Mouse (Mus musculus): ENCODE results near the gene Rap2c. TPM values are rescaled to one million over a fixed set of nuclear protein-coding genes. Genes with fewer than 3 reads are reported as not detected.

Rap2c gene
- 20.5 and 21.8 TPM in 2 replicates for polyA plus RNA-seq (2012; ENCODE audit: insufficient read depth, insufficient read length, missing spikeins)

DNA sequence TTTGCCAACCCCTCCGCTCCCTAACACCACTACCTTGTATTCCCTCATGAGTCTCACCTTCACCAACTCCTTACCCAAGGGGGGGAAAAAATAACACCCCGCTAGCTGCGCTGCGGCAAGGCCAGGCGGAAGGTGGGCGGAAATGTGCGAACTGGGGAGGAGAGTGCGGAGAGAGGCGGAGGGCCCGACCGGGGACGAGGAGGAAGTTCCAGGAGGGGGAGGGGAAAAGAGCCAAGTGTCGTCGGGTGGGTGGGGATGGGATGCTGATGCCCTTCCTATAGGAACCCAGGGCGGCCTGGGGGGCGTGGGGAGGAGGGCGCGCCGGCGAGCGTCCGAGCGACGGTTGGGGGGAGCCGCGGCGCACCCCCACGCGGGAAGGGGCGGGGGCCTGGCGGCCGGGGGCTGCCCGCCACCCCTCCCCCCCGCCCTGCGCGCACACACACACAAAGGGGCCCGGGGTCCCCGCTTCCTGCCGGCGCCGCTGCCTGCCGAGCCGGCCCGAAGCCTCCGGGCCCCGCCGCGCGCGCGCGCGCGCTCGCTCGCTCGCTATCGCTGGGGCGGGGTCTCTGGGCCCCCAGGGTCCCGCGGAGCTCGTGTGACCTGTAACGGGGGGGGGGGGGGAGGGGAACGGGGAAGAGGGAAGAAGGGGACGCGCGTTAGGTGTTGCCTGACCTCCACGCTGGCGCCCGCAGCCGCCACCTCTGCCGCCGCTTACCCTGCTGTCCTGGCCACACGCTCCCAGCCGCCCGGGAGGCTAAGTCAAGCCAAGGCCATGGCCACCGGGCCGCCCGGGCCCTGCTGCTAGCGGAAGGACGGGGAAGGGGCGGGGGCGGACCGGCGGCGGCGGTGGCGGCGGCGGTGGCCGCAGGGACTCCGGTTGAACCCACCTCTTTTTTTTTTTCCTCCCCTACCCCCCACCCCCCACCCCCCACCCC is at the start of gene Rap2c:
Gene Rap2c (minus strand): TSS at position 168 of the 935 bp plus-strand sequence.
- peak within 1 kb of the TSS; percentile 99 for H3K27ac ChIP-seq (replicated peaks; ENCODE audit: low read depth, low read length)

DNA sequence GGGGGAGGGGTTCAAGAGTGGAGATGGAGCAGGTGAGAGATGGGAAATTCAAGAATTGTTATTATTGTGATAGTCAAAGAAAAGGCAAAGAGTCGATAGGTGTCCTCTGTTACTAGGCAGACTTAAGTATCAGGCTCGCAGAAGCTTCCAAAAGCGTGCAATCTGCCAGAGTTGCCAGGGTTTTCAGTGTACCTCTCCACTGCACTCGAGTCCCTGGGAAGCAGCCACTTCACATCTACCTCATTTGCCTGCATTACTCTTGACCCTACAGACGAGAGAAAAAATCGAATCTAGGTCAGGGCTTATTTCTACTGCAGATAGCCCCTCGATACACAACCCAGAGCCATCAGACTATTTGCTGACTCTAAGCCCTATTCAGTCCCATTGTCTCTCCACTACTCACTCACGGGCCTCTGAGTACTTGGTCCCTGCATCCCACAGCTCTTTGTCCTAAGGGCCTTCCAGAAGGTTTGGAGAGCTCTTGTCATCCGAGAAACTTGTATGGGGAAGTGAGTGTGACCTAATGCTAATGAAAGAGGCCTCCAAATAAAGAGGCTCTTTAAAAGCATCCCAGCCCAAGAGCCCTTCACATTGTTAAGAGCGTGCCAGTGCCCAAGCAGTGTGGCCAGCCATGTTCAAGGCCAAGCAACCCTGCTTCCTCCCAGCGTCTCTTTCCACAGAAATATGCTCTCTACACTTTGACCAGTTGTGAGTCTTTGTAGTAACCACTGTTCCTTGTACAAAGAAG is 48.9 kb upstream of the Rap2c start:
- H3K4me3 ChIP-seq (ENCODE audit: insufficient read depth, low read depth, low read length): no peak overlapping the region

More for the DNA sequence above, at the start of gene Rap2c:
- peak within 1 kb of the TSS; percentile 90 for H3K4me3 ChIP-seq (ENCODE audit: insufficient read depth, low read depth, low read length)
- no peaks in the 10 kb centered on the region for H3K4me1 ChIP-seq (ENCODE audit: control insufficient read depth, insufficient read depth, insufficient read length, low read length)

DNA sequence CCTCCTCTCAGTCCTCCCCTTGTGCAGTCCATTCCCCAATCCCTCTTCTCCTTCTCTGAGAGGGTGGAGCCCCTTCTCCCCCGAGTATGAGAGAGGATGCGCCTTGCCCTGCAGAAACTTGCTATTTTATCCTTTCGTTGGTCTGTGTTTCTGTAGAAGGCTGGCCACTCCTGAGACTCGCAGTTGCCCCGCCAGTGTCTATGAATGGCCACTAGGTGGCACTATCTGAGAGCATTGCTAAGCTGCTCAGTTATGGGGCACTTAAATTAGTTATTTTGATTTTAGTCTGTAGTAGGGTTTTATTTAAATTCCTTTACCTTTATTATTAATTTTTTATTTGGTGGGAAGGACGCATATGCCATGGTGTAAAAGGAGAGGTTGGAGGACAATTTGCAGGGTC is 48.0 kb upstream of the Rap2c start:
- Histone ChIP-seq H3K4me1 (ENCODE audit: control insufficient read depth, insufficient read depth, insufficient read length, low read length) (no peaks in the 10 kb centered on the region), H3K4me3 (ENCODE audit: insufficient read depth, low read depth, low read length) (no peak overlapping the region), H3K27ac (replicated peaks; ENCODE audit: low read depth, low read length) (no peak overlapping the region)

More for the DNA sequence above, 48.9 kb upstream of the Rap2c start:
- H3K4me1 ChIP-seq (ENCODE audit: control insufficient read depth, insufficient read depth, insufficient read length, low read length): no peaks in the 10 kb centered on the region
- no peak overlapping the region for H3K27ac ChIP-seq (replicated peaks; ENCODE audit: low read depth, low read length)

DNA sequence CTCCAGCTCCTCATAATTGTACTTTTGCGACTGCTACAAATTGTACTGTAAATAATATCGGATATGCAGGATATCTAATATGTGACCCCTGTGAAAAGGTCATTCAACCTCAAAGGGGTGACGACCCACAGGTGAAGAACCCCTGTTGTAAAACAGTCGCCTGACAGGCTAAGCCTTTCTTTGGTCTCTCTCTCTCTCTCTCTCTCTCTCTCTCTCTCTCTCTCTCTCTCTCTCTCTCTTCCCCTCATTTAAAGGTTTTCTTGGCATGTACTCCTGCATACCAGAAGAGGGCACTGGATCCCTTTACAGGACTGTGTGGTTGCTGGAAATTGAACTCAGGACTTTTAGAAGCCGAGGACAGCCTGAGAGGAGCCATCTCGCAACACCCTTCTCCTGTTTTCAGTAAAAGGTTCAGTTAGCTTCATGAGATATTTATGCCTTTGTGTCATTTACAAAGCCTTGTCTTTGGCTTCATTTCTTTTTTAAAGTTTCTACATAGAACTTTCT is 47.4 kb upstream of the Rap2c start:
- no peaks in the 10 kb centered on the region for H3K4me1 ChIP-seq (ENCODE audit: control insufficient read depth, insufficient read depth, insufficient read length, low read length)
- H3K4me3 ChIP-seq (ENCODE audit: insufficient read depth, low read depth, low read length): no peak overlapping the region
- H3K27ac ChIP-seq (replicated peaks; ENCODE audit: low read depth, low read length): no peak overlapping the region

DNA sequence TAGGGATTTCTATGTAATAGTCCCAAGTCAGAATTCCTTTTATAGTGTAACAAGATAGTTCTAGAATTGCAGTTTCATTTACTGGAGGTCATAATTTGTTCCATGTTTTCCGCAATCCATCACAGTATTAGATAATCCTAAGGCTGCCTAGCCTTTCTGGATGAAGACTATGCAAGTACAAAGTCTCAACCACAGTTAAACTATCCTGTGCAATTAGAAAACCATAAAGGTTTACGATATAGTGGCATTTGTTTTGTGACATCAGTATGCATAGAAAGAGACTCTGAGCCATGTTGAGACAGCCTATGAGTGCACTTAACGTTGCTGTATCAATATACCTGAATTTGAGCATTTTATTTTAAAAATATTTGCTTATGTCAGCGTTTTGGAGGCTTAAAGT is 42.4 kb upstream of the Rap2c start:
- Histone ChIP-seq H3K4me1 (ENCODE audit: control insufficient read depth, insufficient read depth, insufficient read length, low read length) (no peaks in the 10 kb centered on the region), H3K4me3 (ENCODE audit: insufficient read depth, low read depth, low read length) (no peak overlapping the region), H3K27ac (replicated peaks; ENCODE audit: low read depth, low read length) (no peak overlapping the region)

DNA sequence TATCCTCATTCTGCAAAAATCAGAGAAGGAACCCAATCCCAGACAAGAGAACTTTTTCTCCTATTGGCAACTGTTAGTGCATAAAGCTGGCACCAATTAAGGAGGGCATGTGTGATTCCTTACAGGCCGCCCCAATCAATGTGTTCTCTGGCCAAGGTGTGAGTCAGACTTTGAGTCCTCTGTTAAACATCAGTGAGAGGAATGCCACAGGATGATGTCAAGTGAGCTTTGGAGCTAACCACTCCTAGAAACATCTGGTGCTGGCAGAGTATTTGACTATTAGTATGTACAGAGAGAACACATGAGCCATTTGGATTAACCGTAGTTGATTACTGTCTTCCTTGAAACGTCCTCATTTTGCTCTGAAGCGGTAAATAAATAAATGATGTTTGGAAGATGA is 40.9 kb upstream of the Rap2c start:
- H3K27ac ChIP-seq (replicated peaks; ENCODE audit: low read depth, low read length): no peak overlapping the region
- H3K4me1 ChIP-seq (ENCODE audit: control insufficient read depth, insufficient read depth, insufficient read length, low read length): no peaks in the 10 kb centered on the region
- H3K4me3 ChIP-seq (ENCODE audit: insufficient read depth, low read depth, low read length): no peak overlapping the region

DNA sequence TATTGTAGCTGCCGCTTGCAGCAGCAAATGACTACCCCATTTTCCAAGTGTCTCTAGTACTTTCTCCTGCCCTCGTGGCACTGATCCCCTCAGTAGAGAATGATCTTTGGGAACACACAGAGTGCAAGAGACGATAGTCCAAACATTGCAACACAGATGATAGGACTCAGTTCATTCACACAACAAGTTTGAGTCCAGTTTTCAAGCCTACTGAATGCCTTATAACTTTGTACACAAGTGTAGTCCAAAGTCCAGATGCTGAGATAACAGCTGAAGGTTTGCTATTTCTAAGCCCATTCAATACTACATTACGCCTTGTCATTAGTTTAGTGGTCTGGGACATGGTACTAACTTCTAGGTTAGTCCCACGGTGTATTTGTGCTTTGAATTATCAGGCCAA is 40.5 kb upstream of the Rap2c start:
- Histone ChIP-seq H3K4me1 (ENCODE audit: control insufficient read depth, insufficient read depth, insufficient read length, low read length) (no peaks in the 10 kb centered on the region), H3K4me3 (ENCODE audit: insufficient read depth, low read depth, low read length) (no peak overlapping the region), H3K27ac (replicated peaks; ENCODE audit: low read depth, low read length) (no peak overlapping the region)

DNA sequence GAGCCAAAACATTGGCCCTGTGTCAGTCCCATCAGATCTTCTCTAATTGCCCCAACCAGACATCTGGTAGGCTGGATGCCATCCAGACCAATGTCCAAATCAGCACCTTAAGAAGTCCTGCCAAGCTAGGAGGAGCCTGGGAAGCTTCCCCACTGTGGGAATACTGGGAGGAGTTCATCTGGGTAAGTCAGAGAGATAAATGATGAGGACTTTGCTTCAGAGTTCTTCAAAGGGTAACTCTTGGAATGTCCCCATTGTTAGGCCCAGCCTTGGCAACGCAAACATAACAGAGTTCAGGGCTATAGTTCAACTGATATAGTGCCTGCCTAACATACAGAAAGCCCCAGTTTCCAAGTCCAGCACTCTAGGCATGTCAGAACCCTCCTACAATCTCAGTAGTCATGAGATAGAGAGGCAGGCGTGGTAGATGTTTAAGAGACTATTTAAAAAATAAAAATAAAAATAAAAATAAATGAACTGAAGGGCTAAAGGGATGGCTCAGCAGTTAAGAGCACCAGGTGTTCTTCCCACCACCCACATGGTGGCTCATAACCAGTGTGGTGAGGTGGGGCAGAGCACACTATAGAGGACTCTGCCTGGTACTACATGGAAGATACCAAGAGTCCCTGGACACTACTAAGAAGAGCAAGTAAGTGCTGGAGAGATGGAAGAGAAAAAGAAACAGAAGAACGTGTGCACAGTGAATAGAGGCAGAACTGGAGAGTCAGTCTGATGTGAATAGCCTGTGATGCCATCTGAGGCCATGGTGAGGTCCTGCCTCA is 34.1 kb upstream of the Rap2c start:
- H3K27ac ChIP-seq (replicated peaks; ENCODE audit: low read depth, low read length): no peak overlapping the region
- H3K4me1 ChIP-seq (ENCODE audit: control insufficient read depth, insufficient read depth, insufficient read length, low read length): no peaks in the 10 kb centered on the region
- H3K4me3 ChIP-seq (ENCODE audit: insufficient read depth, low read depth, low read length): no peak overlapping the region

DNA sequence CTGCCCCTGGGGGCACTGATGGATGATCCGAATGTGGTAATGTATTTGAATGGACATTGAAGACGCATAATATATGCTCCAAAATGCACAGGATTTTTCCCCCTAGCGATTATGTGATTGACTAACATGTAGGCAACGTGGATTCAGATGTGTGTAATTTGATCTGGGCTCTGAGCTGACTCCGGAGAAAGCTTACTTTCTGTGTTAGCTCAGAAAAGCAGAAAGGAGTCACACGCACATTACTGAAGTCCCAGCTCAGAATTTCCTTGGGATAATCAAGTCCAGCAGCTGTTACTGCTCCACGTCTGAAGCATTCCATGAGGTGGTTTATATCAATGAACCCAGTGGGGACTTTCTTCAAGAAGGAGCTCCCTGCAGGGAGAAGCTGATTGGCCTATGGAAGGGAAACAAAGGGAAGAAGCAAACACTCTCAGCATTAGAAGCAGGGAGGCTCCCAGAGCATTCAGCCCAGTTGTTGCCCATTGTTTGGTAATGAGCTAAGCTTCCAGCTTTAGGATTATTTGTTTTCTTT is 17.9 kb upstream of the Rap2c start:
- Histone ChIP-seq H3K27ac (replicated peaks; ENCODE audit: low read depth, low read length) (no peak overlapping the region), H3K4me1 (ENCODE audit: control insufficient read depth, insufficient read depth, insufficient read length, low read length) (no peaks in the 10 kb centered on the region)

DNA sequence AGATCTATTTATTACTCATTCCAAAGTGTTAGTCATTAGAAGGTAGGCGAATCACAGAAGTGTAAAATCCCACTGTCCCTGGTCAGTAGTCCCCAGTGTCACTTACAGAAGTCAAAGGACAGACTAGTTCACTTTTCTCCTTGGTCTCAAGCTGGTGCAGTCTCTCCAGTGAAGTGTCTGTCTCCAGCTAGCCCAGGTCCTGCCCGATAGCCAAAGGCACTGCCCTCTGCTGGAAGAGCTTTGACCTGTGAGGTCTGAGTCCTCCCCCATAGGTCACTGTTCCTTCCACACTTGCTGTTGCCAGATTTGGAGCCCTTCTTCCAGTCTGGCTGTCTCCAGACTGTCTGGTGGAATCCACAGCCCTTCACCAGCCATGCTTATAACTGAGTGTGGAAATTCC is 2.1 kb upstream of the Rap2c start:
- H3K27ac ChIP-seq (replicated peaks; ENCODE audit: low read depth, low read length): peak overlapping the region; percentile 58; the same call in 1 of the 2 replicates
- H3K4me3 ChIP-seq (ENCODE audit: insufficient read depth, low read depth, low read length): peak overlapping the region; percentile 87

More for the DNA sequence above, 17.9 kb upstream of the Rap2c start:
- no peak overlapping the region for H3K4me3 ChIP-seq (ENCODE audit: insufficient read depth, low read depth, low read length)

DNA sequence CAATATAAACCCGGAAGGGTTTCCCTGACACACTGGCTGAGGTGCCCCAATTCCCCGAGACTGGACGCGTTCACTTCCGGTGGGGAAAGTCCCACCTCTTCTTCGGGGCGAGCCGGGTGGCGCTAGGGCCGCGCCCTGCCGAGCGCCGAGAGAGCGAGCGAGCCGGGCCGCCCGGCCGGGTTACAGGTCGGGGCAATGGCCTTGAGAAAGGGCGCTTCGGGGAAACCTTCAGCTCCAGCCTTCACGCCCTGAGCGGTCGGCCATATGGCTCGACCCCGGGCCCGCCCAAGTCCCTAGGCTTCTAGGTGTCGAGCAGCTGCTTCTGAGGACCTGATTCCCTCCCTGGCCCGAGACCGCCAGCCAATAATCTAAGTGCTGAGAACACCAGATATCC is 965 bp upstream of the Rap2c start:
- no peaks in the 10 kb centered on the region for H3K4me1 ChIP-seq (ENCODE audit: control insufficient read depth, insufficient read depth, insufficient read length, low read length)

More for the DNA sequence above, 2.1 kb upstream of the Rap2c start:
- H3K4me1 ChIP-seq (ENCODE audit: control insufficient read depth, insufficient read depth, insufficient read length, low read length): no peaks in the 10 kb centered on the region

DNA sequence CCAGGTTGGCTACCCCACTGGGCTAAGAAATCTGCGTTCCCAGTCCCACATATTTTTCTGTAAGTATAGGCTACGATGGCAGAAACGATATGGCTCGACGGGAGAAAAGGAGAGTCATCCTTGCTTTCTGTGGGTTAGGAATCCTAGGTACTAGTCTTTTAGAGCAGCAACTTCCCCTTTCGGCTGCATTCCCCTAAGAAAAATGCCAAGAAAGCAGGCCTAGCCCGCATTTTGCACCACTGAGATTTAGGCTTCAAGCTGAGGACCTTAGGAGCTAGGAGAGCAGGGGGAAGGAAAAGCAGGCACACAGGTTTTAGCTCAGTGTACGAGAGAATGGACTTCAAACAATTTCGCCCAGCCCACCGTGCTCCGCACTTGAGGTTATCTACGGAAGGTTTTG is 892 bp downstream of the Rap2c start:
- peak overlapping the region; percentile 81 for H3K27ac ChIP-seq (replicated peaks; ENCODE audit: low read depth, low read length)
- H3K4me1 ChIP-seq (ENCODE audit: control insufficient read depth, insufficient read depth, insufficient read length, low read length): no peaks in the 10 kb centered on the region
- H3K4me3 ChIP-seq (ENCODE audit: insufficient read depth, low read depth, low read length): peak overlapping the region; percentile 90

More for the DNA sequence above, 965 bp upstream of the Rap2c start:
- H3K4me3 ChIP-seq (ENCODE audit: insufficient read depth, low read depth, low read length): peak overlapping the region; percentile 87
- H3K27ac ChIP-seq (replicated peaks; ENCODE audit: low read depth, low read length): peak overlapping the region; percentile 99

DNA sequence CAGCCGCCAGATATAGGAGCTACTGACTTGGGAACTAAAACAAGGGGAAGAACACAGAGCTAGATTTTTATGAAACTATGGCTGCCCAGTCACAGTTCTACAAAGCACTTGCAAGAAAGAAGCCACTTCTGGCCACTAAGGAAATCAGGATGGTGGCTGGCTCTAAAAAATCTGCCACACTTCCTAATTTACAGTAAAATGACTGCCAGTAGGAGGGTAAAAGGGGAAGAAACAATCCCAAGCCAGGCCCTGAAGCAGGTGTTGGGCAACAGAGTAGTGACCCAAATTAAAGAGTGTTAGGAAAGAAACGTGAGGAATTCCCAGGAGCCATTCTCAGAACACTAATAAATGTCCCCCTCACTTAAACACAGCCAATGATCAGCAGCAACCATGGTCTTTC is 5.5 kb downstream of the Rap2c start:
- Histone ChIP-seq H3K4me3 (ENCODE audit: insufficient read depth, low read depth, low read length) (no peak overlapping the region), H3K4me1 (ENCODE audit: control insufficient read depth, insufficient read depth, insufficient read length, low read length) (no peaks in the 10 kb centered on the region)

DNA sequence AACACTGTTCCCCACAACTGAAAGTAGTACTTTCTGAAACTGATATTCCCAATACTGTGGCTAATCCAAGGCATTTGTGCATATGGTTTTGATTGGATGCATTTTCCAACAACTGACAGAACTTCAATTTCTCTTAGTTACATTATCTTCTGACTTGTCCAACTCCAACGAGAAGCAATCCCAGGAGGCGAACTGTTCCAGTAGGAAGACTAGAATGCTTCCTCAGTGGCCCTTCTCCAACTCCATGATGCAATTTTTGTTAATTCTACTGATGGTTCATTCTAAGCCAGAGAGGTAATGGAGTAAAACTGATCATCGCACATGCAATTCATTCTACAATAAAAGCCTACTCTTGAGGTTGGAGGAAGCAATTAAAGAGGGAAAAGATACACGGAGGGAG is 7.5 kb downstream of the Rap2c start:
- Histone ChIP-seq H3K4me3 (ENCODE audit: insufficient read depth, low read depth, low read length) (no peak overlapping the region), H3K4me1 (ENCODE audit: control insufficient read depth, insufficient read depth, insufficient read length, low read length) (no peaks in the 10 kb centered on the region), H3K27ac (replicated peaks; ENCODE audit: low read depth, low read length) (no peak overlapping the region)

More for the DNA sequence above, 5.5 kb downstream of the Rap2c start:
- no peak overlapping the region for H3K27ac ChIP-seq (replicated peaks; ENCODE audit: low read depth, low read length)

Measured in brown adipose tissue, adult 24 weeks (tissue).